Mouse (Mus musculus) forebrain, embryonic 11.5 days (tissue): ENCODE measurements around the gene Naa11. TPM values are rescaled to one million over a fixed set of nuclear protein-coding genes. Genes with fewer than 3 reads are reported as not detected.

ENCODE experiments used
- polyA plus RNA-seq: library from polyadenylated mRNA; unstranded; fragments of >200 nt; fragmentation: Nextera tagmentation; extraction: Ambion mirVana; gene quantifications from 2 replicates; pipeline ENCODE4 v1.2.1, GENCODE M21; 2014

Naa11 gene
- polyA plus RNA-seq, 1 experiment from 2014 or later, result not detected

Other genes starting within 250 kb of the Naa11 start
- gene Gk2, start 64.6 kb upstream of the Naa11 start, polyA plus RNA-seq, result not detected in 2 replicates